ENCODE assay signal across 23 mouse cellular contexts in the genomic region with DNA sequence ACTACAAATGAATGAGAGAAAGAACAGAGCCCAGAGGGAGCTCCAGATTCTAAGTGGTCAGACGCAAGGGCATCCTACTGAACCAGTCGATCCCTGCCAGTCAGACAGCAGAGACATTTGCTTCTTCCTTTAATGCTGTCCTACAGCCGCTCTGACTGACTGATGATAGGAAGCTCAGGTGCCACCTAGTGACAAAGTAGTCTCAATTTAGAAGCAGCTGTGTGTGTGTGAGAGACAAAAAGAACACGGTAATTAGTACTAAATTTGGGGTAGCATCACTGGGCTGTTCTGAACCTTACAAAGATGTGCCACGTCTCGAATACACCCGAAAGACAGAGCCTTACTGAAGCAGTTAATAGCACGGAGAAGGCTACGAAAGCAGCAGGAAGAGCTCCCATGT. TPM values are rescaled to one million over a fixed set of nuclear protein-coding genes. Genes with fewer than 3 reads are reported as not detected.
"Had no signal": no experiment of that assay in that cellular context is flagged by ENCODE, and none has a peak within 500 bp of the region (broad histone marks: within the 10 kb centered on the region; RNA-seq: fewer than 3 reads in every experiment).

No protein-coding gene starts in this region.

- H3K4me1 ChIP-seq: limb, embryonic 13.5 days; midbrain, embryonic 10.5 days; midbrain, embryonic 15.5 days had no signal

- DNase-seq: kidney, adult 11 months; kidney, adult 9 months; kidney, postnatal 36 days; left cerebral cortex, postnatal 4 days; lung, adult 18-20 months; lung, postnatal 4 days; right cerebral cortex, postnatal 4 days; spleen, adult 18-20 months; thymus, adult 2 months; thymus, postnatal 36 days had no signal

- H3K27me3 ChIP-seq: limb, embryonic 13.5 days; midbrain, embryonic 15.5 days had no signal

- H3K9me3 ChIP-seq: limb, embryonic 13.5 days; midbrain, embryonic 10.5 days; midbrain, embryonic 15.5 days had no signal

- H3K4me2 ChIP-seq: limb, embryonic 13.5 days; midbrain, embryonic 15.5 days had no signal

- H3K9ac ChIP-seq: limb, embryonic 13.5 days; liver, embryonic 14.5 days; midbrain, embryonic 15.5 days had no signal

- ATAC-seq: midbrain, embryonic 15.5 days had no signal

- H3K27ac ChIP-seq: kidney, postnatal 0 days; limb, embryonic 13.5 days; liver, embryonic 14.5 days; midbrain, embryonic 10.5 days; midbrain, embryonic 15.5 days had no signal

- H3K4me3 ChIP-seq: limb, embryonic 13.5 days; midbrain, embryonic 10.5 days; midbrain, embryonic 15.5 days had no signal

RNA-seq across cellular contexts. Expression of gene Gm1110, which starts 54.8 kb away (rescaled TPM):
- total RNA-seq: layer of hippocampus, adult 18-20 months; left cerebral cortex, adult 18-20 months; left cerebral cortex, postnatal 4 days; liver, adult 2 months; megakaryocyte, adult 5-6 weeks had no signal
- polyA plus RNA-seq: kidney, postnatal 0 days; limb, embryonic 13.5 days; liver, adult 2 months; lung, embryonic 16.5 days; midbrain, embryonic 10.5 days; neural tube, embryonic 14.5 days; stomach, embryonic 14.5 days; testis, adult 2 months; thymus, adult 2 months had no signal
